ENCODE assay signal across 8 mouse cellular contexts in genomic region chr11:103158621-103159478, GRCm38 (mm10). TPM values are rescaled to one million over a fixed set of nuclear protein-coding genes. Genes with fewer than 3 reads are reported as not detected.
DNase-seq lines count a peak whose midpoint lies in the region; ATAC-seq and TF ChIP-seq lines count a peak whose summit lies in the region.

No protein-coding gene starts in this region.

- no peaks in the 10 kb centered on the region for H3K36me3 ChIP-seq in embryonic facial prominence, embryonic 14.5 days (ENCODE audit: control insufficient read depth, insufficient read depth, low read length)
- H3K36me3 ChIP-seq in limb, embryonic 10.5 days = no peaks in the 10 kb centered on the region
- no peaks in the 10 kb centered on the region for H3K36me3 ChIP-seq in midbrain, embryonic 13.5 days
- H3K36me3 ChIP-seq in small intestine, adult 2 months (ENCODE audit: control insufficient read depth, insufficient read depth, low read length) = no peaks in the 10 kb centered on the region

- H3K9me3 ChIP-seq in embryonic facial prominence, embryonic 14.5 days (ENCODE audit: control insufficient read depth, low read length) = no peaks in the 10 kb centered on the region
- no peaks in the 10 kb centered on the region for H3K9me3 ChIP-seq in limb, embryonic 10.5 days (replicated peaks)
- no peaks in the 10 kb centered on the region for H3K9me3 ChIP-seq in midbrain, embryonic 13.5 days

- TF ChIP-seq CTCF in small intestine, adult 2 months (IDR thresholded peaks at IDR 0.05; ENCODE audit: extremely low read depth, insufficient read length, insufficient replicate concordance, low read depth, low read length) = peak; percentile 98

- no peak overlapping the region for H3K27ac ChIP-seq in embryonic facial prominence, embryonic 14.5 days (replicated peaks; ENCODE audit: low read depth, low read length)
- peak overlapping the region; percentile 51 for H3K27ac ChIP-seq in limb, embryonic 10.5 days
- H3K27ac ChIP-seq in midbrain, embryonic 13.5 days = no peak overlapping the region
- peak overlapping the region; percentile 14; the same call in 1 of the 2 replicates for H3K27ac ChIP-seq in small intestine, adult 2 months (ENCODE audit: insufficient read depth, low read depth, low read length)

- WGBS in embryonic facial prominence, embryonic 14.5 days = 2% methylated on average over 24 of the region's 25 CpGs
- 1% methylated on average over 25 of the region's 25 CpGs for WGBS in limb, embryonic 10.5 days
- 1% methylated on average over 25 of the region's 25 CpGs for WGBS in midbrain, embryonic 13.5 days
- WGBS in small intestine, adult 2 months = 3% methylated on average over 25 of the region's 25 CpGs

- H3K4me1 ChIP-seq in embryonic facial prominence, embryonic 14.5 days (ENCODE audit: control insufficient read depth, insufficient read depth, low read length) = peaks cover 7% of the 10 kb centered on the region; the same call in 1 of the 2 replicates
- H3K4me1 ChIP-seq in limb, embryonic 10.5 days = peaks cover 9% of the 10 kb centered on the region
- peaks cover 6% of the 10 kb centered on the region; the same call in 1 of the 2 replicates for H3K4me1 ChIP-seq in midbrain, embryonic 13.5 days (replicated peaks)
- peaks cover 2% of the 10 kb centered on the region; the same call in 1 of the 2 replicates for H3K4me1 ChIP-seq in small intestine, adult 2 months (ENCODE audit: control insufficient read depth, insufficient read depth, insufficient read length, low read length)

- peak; percentile 97 for ATAC-seq in embryonic facial prominence, embryonic 14.5 days (ENCODE audit: low read depth)
- ATAC-seq in midbrain, embryonic 13.5 days = peak; percentile 97

- peak overlapping the region; percentile 65 for H3K4me2 ChIP-seq in embryonic facial prominence, embryonic 14.5 days (ENCODE audit: low read depth, low read length)
- peak overlapping the region; percentile 46 for H3K4me2 ChIP-seq in midbrain, embryonic 13.5 days (replicated peaks)

- peak overlapping the region; percentile 30 for H3K4me3 ChIP-seq in embryonic facial prominence, embryonic 14.5 days (ENCODE audit: low read depth, low read length)
- peak overlapping the region; percentile 43 for H3K4me3 ChIP-seq in limb, embryonic 10.5 days
- H3K4me3 ChIP-seq in midbrain, embryonic 13.5 days (replicated peaks) = peak overlapping the region; percentile 19
- peak overlapping the region; percentile 59 for H3K4me3 ChIP-seq in small intestine, adult 2 months (ENCODE audit: low read depth, low read length)

- peak; percentile 93 for DNase-seq in 416B (ENCODE audit: low read depth)
- peak; percentile 99 for DNase-seq in adrenal gland, postnatal 4 days (ENCODE audit: low spot score in 2 of 2)
- DNase-seq in embryonic facial prominence, embryonic 14.5 days (ENCODE audit: low spot score) = peak; percentile 92
- DNase-seq in heart, adult 18-20 months = peak; percentile 95 to 99
- peak; percentile 99 for DNase-seq in kidney, adult 18-20 months
- DNase-seq in limb, embryonic 10.5 days (ENCODE audit: low spot score) = peak; percentile 100

- TF ChIP-seq POLR2A in small intestine, adult 2 months (IDR thresholded peaks at IDR 0.05; ENCODE audit: low read depth, low read length) = no peak

- peak overlapping the region; percentile 54; the same call in 1 of the 2 replicates for H3K9ac ChIP-seq in embryonic facial prominence, embryonic 14.5 days (ENCODE audit: low read depth, low read length)
- H3K9ac ChIP-seq in midbrain, embryonic 13.5 days (replicated peaks) = 0 out of 2 replicates have a peak overlapping the region, but pooled peaks have one; percentile 28

- no peaks in the 10 kb centered on the region for H3K27me3 ChIP-seq in embryonic facial prominence, embryonic 14.5 days (replicated peaks; ENCODE audit: control insufficient read depth, insufficient read depth, low read length)
- H3K27me3 ChIP-seq in limb, embryonic 10.5 days (ENCODE audit: low read depth, poor library complexity, severe bottlenecking) = no peaks in the 10 kb centered on the region
- no peaks in the 10 kb centered on the region for H3K27me3 ChIP-seq in midbrain, embryonic 13.5 days
- no peaks in the 10 kb centered on the region for H3K27me3 ChIP-seq in small intestine, adult 2 months (ENCODE audit: control insufficient read depth, insufficient read depth, low read length)

RNA-seq across cellular contexts. Expression of gene Fmnl1, which starts 12.1 kb away (rescaled TPM):
- total RNA-seq in adrenal gland, postnatal 4 days (2021) = 10 to 100 TPM; 13.4 to 14.2 TPM
- 3.3 and 3.5 TPM in 2 replicates for polyA plus RNA-seq in embryonic facial prominence, embryonic 14.5 days (2014; fragmentation: Nextera tagmentation; extraction: Ambion mirVana)
- 10 to 100 TPM; 18.1 to 20.2 TPM for total RNA-seq in heart, adult 18-20 months (2021)
- polyA plus RNA-seq in limb, embryonic 10.5 days (2016; fragmentation: Nextera tagmentation; extraction: Ambion mirVana) = 0.49 and 0.73 TPM in 2 replicates
- 1.7 and 3.7 TPM in 2 replicates for polyA plus RNA-seq in midbrain, embryonic 13.5 days (2015; fragmentation: Nextera tagmentation; extraction: Ambion mirVana)
- 7.1 and 8.4 TPM in 2 replicates for polyA plus RNA-seq in small intestine, adult 2 months (2012; rRNA removed)

RNA-seq across cellular contexts. Expression of gene Hexim2, which starts 26.6 kb away (rescaled TPM):
- total RNA-seq in adrenal gland, postnatal 4 days (2021) = 10 to 100 TPM; 10.4 to 11.8 TPM
- polyA plus RNA-seq in embryonic facial prominence, embryonic 14.5 days (2014; fragmentation: Nextera tagmentation; extraction: Ambion mirVana) = 6.8 and 9.5 TPM in 2 replicates
- total RNA-seq in heart, adult 18-20 months (2021) = 1 to 10 TPM; 1.6 to 1.7 TPM
- 10.1 and 12.3 TPM in 2 replicates for polyA plus RNA-seq in limb, embryonic 10.5 days (2016; fragmentation: Nextera tagmentation; extraction: Ambion mirVana)
- polyA plus RNA-seq in midbrain, embryonic 13.5 days (2015; fragmentation: Nextera tagmentation; extraction: Ambion mirVana) = 18.8 and 20.0 TPM in 2 replicates
- polyA plus RNA-seq in small intestine, adult 2 months (2012; rRNA removed) = 0.86 and 2.2 TPM in 2 replicates

RNA-seq across cellular contexts. Expression of gene Hexim1, which starts 42.8 kb away (rescaled TPM):
- 10 to 100 TPM; 50.6 to 53.4 TPM for total RNA-seq in adrenal gland, postnatal 4 days (2021)
- 7.3 and 8.9 TPM in 2 replicates for polyA plus RNA-seq in embryonic facial prominence, embryonic 14.5 days (2014; fragmentation: Nextera tagmentation; extraction: Ambion mirVana)
- 10 to 100 TPM; 20.0 to 21.5 TPM for total RNA-seq in heart, adult 18-20 months (2021)
- polyA plus RNA-seq in limb, embryonic 10.5 days (2016; fragmentation: Nextera tagmentation; extraction: Ambion mirVana) = 1.8 and 2.4 TPM in 2 replicates
- polyA plus RNA-seq in midbrain, embryonic 13.5 days (2015; fragmentation: Nextera tagmentation; extraction: Ambion mirVana) = 3.5 and 3.9 TPM in 2 replicates
- 4.3 and 11.4 TPM in 2 replicates for polyA plus RNA-seq in small intestine, adult 2 months (2012; rRNA removed)

RNA-seq across cellular contexts. Expression of gene 1700023F06Rik, which starts 49.5 kb away (rescaled TPM):
- total RNA-seq in adrenal gland, postnatal 4 days (2021) = under 1 TPM; 0.45 to 0.70 TPM
- 1.0 and 1.6 TPM in 2 replicates for polyA plus RNA-seq in embryonic facial prominence, embryonic 14.5 days (2014; fragmentation: Nextera tagmentation; extraction: Ambion mirVana)
- not detected for total RNA-seq in heart, adult 18-20 months (2021)
- polyA plus RNA-seq in limb, embryonic 10.5 days (2016; fragmentation: Nextera tagmentation; extraction: Ambion mirVana) = 0.29 and 0.30 TPM in 2 replicates
- 0.70 and 0.71 TPM in 2 replicates for polyA plus RNA-seq in midbrain, embryonic 13.5 days (2015; fragmentation: Nextera tagmentation; extraction: Ambion mirVana)
- 0.50 and 0.51 TPM in 2 replicates for polyA plus RNA-seq in small intestine, adult 2 months (2012; rRNA removed)

RNA-seq across cellular contexts. Expression of gene Acbd4, which starts 57.4 kb away (rescaled TPM):
- total RNA-seq in adrenal gland, postnatal 4 days (2021) = 10 to 100 TPM; 58.4 to 64.4 TPM
- polyA plus RNA-seq in embryonic facial prominence, embryonic 14.5 days (2014; fragmentation: Nextera tagmentation; extraction: Ambion mirVana) = 15.0 and 21.4 TPM in 2 replicates
- total RNA-seq in heart, adult 18-20 months (2021) = 10 to 100 TPM; 28.6 to 41.4 TPM
- polyA plus RNA-seq in limb, embryonic 10.5 days (2016; fragmentation: Nextera tagmentation; extraction: Ambion mirVana) = 4.0 and 5.1 TPM in 2 replicates
- 6.5 and 7.8 TPM in 2 replicates for polyA plus RNA-seq in midbrain, embryonic 13.5 days (2015; fragmentation: Nextera tagmentation; extraction: Ambion mirVana)
- polyA plus RNA-seq in small intestine, adult 2 months (2012; rRNA removed) = 89.3 and 234 TPM in 2 replicates

Comparison
In these comparisons a context has a peak if more than half of its experiments do, and no peak if none do; other contexts are left out.
1. H3K27ac ChIP-seq: peak in limb, embryonic 10.5 days (single experiment) and small intestine, adult 2 months (single experiment); none in embryonic facial prominence, embryonic 14.5 days (single experiment) and midbrain, embryonic 13.5 days (single experiment).
2. Peak in every context shown above with its lines, with median percentiles within 50 percentile points of each other: DNase-seq and H3K4me3 ChIP-seq.